Mouse (Mus musculus): Measurements from ENCODE around the gene Olfr311.

GRCm38 (mm10) chr11:58812001-58812400 is 27.1 kb upstream of the Olfr311 start:
- TF ChIP-seq CHD2 (IDR thresholded peaks at IDR 0.05; ENCODE audit: low read depth, low read length): no peak
- TF ChIP-seq HCFC1 (IDR thresholded peaks at IDR 0.05; ENCODE audit: borderline replicate concordance, insufficient read depth, low read length): no peak
- peak; percentile 60 for TF ChIP-seq ZC3H11A (IDR thresholded peaks at IDR 0.05; ENCODE audit: borderline replicate concordance, low read depth, low read length)
- no peak for TF ChIP-seq MAFK (IDR thresholded peaks at IDR 0.05; ENCODE audit: insufficient read depth, low read depth, low read length)
- no peak for TF ChIP-seq ZNF384 (IDR thresholded peaks at IDR 0.05; ENCODE audit: low read depth, low read length)

Data from ES-E14 (cell line).